Mouse (Mus musculus): ENCODE measurements around the gene Canx.

DNA sequence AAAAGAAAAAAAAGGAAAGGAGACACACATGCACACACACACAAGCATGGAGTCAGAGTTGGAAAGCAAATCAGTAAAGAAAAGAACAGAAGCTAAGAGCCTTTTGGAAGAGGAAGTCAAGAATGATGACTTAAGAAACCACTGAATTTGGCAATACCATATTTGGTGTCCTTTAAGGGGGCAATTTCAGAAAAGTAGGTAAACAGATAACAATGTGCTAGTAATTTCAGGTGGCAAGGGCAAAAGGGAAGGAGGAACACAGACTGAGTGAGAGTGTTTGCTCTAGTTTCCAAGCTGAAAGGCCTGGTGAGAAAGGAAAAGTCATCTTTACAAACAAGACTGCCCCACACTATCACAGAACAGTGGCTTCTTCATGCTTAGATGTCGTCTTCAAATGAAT is 39.0 kb downstream of the Canx start:
- TF ChIP-seq GATA1 (IDR thresholded peaks at IDR 0.05; ENCODE audit: borderline replicate concordance, low read length) (no peak), FLI1 (IDR thresholded peaks at IDR 0.05; ENCODE audit: low read length) (no peak)
